Mouse (Mus musculus): ENCODE results near the gene Tram2. TPM values are rescaled to one million over a fixed set of nuclear protein-coding genes. Genes with fewer than 3 reads are reported as not detected.

Tram2 gene
- polyA plus RNA-seq, 1 experiment = 10.7 TPM

GRCm38 (mm10) chr1:20997881-20998389 lies 81.1 kb downstream of the Tram2 start:
- H3K36me3 ChIP-seq (ENCODE audit: control insufficient read depth, insufficient read depth, low read length) = no peaks in the 10 kb centered on the region
- H3K4me1 ChIP-seq (ENCODE audit: control insufficient read depth, insufficient read depth, low read length) = no peaks in the 10 kb centered on the region
- H3K4me3 ChIP-seq (ENCODE audit: control insufficient read depth, low read depth, low read length) = no peak overlapping the region
- TF ChIP-seq POLR2A (IDR thresholded peaks at IDR 0.05; ENCODE audit: control insufficient read depth, low read depth, low read length) (no peak), CTCF (IDR thresholded peaks at IDR 0.05; ENCODE audit: control insufficient read depth, insufficient read depth, insufficient replicate concordance, low read depth, low read length) (no peak)
- H3K27ac ChIP-seq (ENCODE audit: control insufficient read depth, insufficient read depth, low read depth, low read length) = no peak overlapping the region
- H3K27me3 ChIP-seq (ENCODE audit: control insufficient read depth, insufficient read depth, low read length) = no peaks in the 10 kb centered on the region

- Histone ChIP-seq H3K36me3 (ENCODE audit: control insufficient read depth, insufficient read depth, low read length) (peaks cover under 1% of the 10 kb centered on the region; the same call in 1 of the 2 replicates), H3K4me3 (ENCODE audit: control insufficient read depth, low read depth, low read length) (no peak overlapping the region), H3K4me1 (ENCODE audit: control insufficient read depth, insufficient read depth, low read length) (no peaks in the 10 kb centered on the region), H3K27me3 (ENCODE audit: control insufficient read depth, insufficient read depth, low read length) (no peaks in the 10 kb centered on the region), H3K27ac (ENCODE audit: control insufficient read depth, insufficient read depth, low read depth, low read length) (no peak overlapping the region)
- TF ChIP-seq POLR2A (IDR thresholded peaks at IDR 0.05; ENCODE audit: control insufficient read depth, low read depth, low read length) (no peak), CTCF (IDR thresholded peaks at IDR 0.05; ENCODE audit: control insufficient read depth, insufficient read depth, insufficient replicate concordance, low read depth, low read length) (no peak)
Measured at GRCm38 (mm10) chr1:20997328-20997689, 81.7 kb downstream of the Tram2 start.

GRCm38 (mm10) chr1:20996603-20997327 lies 82.3 kb downstream of the Tram2 start:
- H3K36me3 ChIP-seq (ENCODE audit: control insufficient read depth, insufficient read depth, low read length) = peaks cover 1% of the 10 kb centered on the region; the same call in 1 of the 2 replicates
- TF ChIP-seq CTCF (IDR thresholded peaks at IDR 0.05; ENCODE audit: control insufficient read depth, insufficient read depth, insufficient replicate concordance, low read depth, low read length) (no peak), POLR2A (IDR thresholded peaks at IDR 0.05; ENCODE audit: control insufficient read depth, low read depth, low read length) (no peak)
- no peaks in the 10 kb centered on the region for H3K27me3 ChIP-seq (ENCODE audit: control insufficient read depth, insufficient read depth, low read length)
- H3K4me1 ChIP-seq (ENCODE audit: control insufficient read depth, insufficient read depth, low read length) = no peaks in the 10 kb centered on the region
- H3K4me3 ChIP-seq (ENCODE audit: control insufficient read depth, low read depth, low read length) = no peak overlapping the region
- no peak overlapping the region for H3K27ac ChIP-seq (ENCODE audit: control insufficient read depth, insufficient read depth, low read depth, low read length)

- no peaks in the 10 kb centered on the region for H3K4me1 ChIP-seq (ENCODE audit: control insufficient read depth, insufficient read depth, low read length)
- H3K36me3 ChIP-seq (ENCODE audit: control insufficient read depth, insufficient read depth, low read length) = peaks cover 1% of the 10 kb centered on the region; the same call in 1 of the 2 replicates
- TF ChIP-seq CTCF (IDR thresholded peaks at IDR 0.05; ENCODE audit: control insufficient read depth, insufficient read depth, insufficient replicate concordance, low read depth, low read length) (no peak), POLR2A (IDR thresholded peaks at IDR 0.05; ENCODE audit: control insufficient read depth, low read depth, low read length) (no peak)
- H3K27ac ChIP-seq (ENCODE audit: control insufficient read depth, insufficient read depth, low read depth, low read length) = no peak overlapping the region
- H3K4me3 ChIP-seq (ENCODE audit: control insufficient read depth, low read depth, low read length) = no peak overlapping the region
- no peaks in the 10 kb centered on the region for H3K27me3 ChIP-seq (ENCODE audit: control insufficient read depth, insufficient read depth, low read length)
Measured at GRCm38 (mm10) chr1:20995331-20995986, 83.6 kb downstream of the Tram2 start.

GRCm38 (mm10) chr1:20994338-20994737 lies 84.7 kb downstream of the Tram2 start:
- Histone ChIP-seq H3K36me3 (ENCODE audit: control insufficient read depth, insufficient read depth, low read length) (peaks cover 1% of the 10 kb centered on the region; the same call in 1 of the 2 replicates), H3K4me1 (ENCODE audit: control insufficient read depth, insufficient read depth, low read length) (no peaks in the 10 kb centered on the region), H3K27me3 (ENCODE audit: control insufficient read depth, insufficient read depth, low read length) (no peaks in the 10 kb centered on the region), H3K4me3 (ENCODE audit: control insufficient read depth, low read depth, low read length) (no peak overlapping the region), H3K27ac (ENCODE audit: control insufficient read depth, insufficient read depth, low read depth, low read length) (no peak overlapping the region)
- TF ChIP-seq POLR2A (IDR thresholded peaks at IDR 0.05; ENCODE audit: control insufficient read depth, low read depth, low read length) (no peak), CTCF (IDR thresholded peaks at IDR 0.05; ENCODE audit: control insufficient read depth, insufficient read depth, insufficient replicate concordance, low read depth, low read length) (no peak)

- H3K27ac ChIP-seq (ENCODE audit: control insufficient read depth, insufficient read depth, low read depth, low read length) = no peak overlapping the region
- no peaks in the 10 kb centered on the region for H3K4me1 ChIP-seq (ENCODE audit: control insufficient read depth, insufficient read depth, low read length)
- H3K27me3 ChIP-seq (ENCODE audit: control insufficient read depth, insufficient read depth, low read length) = no peaks in the 10 kb centered on the region
- TF ChIP-seq CTCF (IDR thresholded peaks at IDR 0.05; ENCODE audit: control insufficient read depth, insufficient read depth, insufficient replicate concordance, low read depth, low read length) (no peak), POLR2A (IDR thresholded peaks at IDR 0.05; ENCODE audit: control insufficient read depth, low read depth, low read length) (no peak)
- no peak overlapping the region for H3K4me3 ChIP-seq (ENCODE audit: control insufficient read depth, low read depth, low read length)
- peaks cover 1% of the 10 kb centered on the region; the same call in 1 of the 2 replicates for H3K36me3 ChIP-seq (ENCODE audit: control insufficient read depth, insufficient read depth, low read length)
Measured at GRCm38 (mm10) chr1:20993690-20994089, 85.3 kb downstream of the Tram2 start.

- Histone ChIP-seq H3K36me3 (ENCODE audit: control insufficient read depth, insufficient read depth, low read length) (peaks cover 1% of the 10 kb centered on the region; the same call in 1 of the 2 replicates), H3K27ac (ENCODE audit: control insufficient read depth, insufficient read depth, low read depth, low read length) (no peak overlapping the region), H3K4me1 (ENCODE audit: control insufficient read depth, insufficient read depth, low read length) (no peaks in the 10 kb centered on the region)
Measured at GRCm38 (mm10) chr1:20989461-20990083, 89.5 kb downstream of the Tram2 start.

More at GRCm38 (mm10) chr1:20989461-20990083, 89.5 kb downstream of the Tram2 start:
- no peaks in the 10 kb centered on the region for H3K27me3 ChIP-seq (ENCODE audit: control insufficient read depth, insufficient read depth, low read length)
- no peak for TF ChIP-seq POLR2A (IDR thresholded peaks at IDR 0.05; ENCODE audit: control insufficient read depth, low read depth, low read length)
- no peak for TF ChIP-seq CTCF (IDR thresholded peaks at IDR 0.05; ENCODE audit: control insufficient read depth, insufficient read depth, insufficient replicate concordance, low read depth, low read length)
- H3K4me3 ChIP-seq (ENCODE audit: control insufficient read depth, low read depth, low read length) = no peak overlapping the region

Measured in testis, adult 2 months (tissue).